Mouse (Mus musculus) small intestine, adult 2 months (tissue): Measurements from ENCODE around the gene Clec16a.

Source experiments
- CTCF ChIP-seq: fragments of 200-500 bp; IDR thresholded peaks from 2 replicates; pipeline ENCODE4 v1.5.1; 2012; ENCODE audit warnings: low read depth, mild to moderate bottlenecking, control low read depth, inconsistent platforms, low read length, moderate library complexity, mixed read lengths; ENCODE audit not compliant: insufficient replicate concordance, insufficient read length; ENCODE audit errors: extremely low read depth
- POLR2A ChIP-seq: fragments of 200-500 bp; IDR thresholded peaks from 2 replicates; pipeline ENCODE4 v1.6.1; 2012; ENCODE audit warnings: low read depth, mild to moderate bottlenecking, control low read depth, inconsistent platforms, low read length, moderate library complexity

DNA sequence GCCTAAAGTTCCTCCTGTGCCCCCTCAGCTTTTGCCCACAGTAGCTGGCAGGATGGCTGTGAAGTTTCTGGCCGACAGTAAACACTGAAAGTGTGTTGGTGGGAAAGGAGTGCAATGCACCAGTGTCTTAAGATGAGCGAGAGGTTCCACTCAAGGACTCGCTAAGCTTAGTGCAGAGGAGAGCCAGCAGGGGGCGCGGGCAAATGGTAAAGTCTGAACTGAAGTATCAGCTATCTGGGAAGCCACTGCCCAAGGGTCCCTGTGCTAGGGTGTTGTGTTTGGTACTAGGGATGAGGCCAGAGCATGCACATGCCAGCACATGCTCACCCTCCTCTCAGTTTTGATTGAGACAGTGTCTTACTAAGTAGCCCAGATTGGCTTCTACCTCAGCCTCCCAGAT, 94.9 kb downstream of the Clec16a start:
- TF ChIP-seq POLR2A (no peak), CTCF (peak; percentile 89; the same call in 1 of the 2 replicates)
